Mouse (Mus musculus): Measurements from ENCODE around the gene Psd.

The Psd gene

DNA sequence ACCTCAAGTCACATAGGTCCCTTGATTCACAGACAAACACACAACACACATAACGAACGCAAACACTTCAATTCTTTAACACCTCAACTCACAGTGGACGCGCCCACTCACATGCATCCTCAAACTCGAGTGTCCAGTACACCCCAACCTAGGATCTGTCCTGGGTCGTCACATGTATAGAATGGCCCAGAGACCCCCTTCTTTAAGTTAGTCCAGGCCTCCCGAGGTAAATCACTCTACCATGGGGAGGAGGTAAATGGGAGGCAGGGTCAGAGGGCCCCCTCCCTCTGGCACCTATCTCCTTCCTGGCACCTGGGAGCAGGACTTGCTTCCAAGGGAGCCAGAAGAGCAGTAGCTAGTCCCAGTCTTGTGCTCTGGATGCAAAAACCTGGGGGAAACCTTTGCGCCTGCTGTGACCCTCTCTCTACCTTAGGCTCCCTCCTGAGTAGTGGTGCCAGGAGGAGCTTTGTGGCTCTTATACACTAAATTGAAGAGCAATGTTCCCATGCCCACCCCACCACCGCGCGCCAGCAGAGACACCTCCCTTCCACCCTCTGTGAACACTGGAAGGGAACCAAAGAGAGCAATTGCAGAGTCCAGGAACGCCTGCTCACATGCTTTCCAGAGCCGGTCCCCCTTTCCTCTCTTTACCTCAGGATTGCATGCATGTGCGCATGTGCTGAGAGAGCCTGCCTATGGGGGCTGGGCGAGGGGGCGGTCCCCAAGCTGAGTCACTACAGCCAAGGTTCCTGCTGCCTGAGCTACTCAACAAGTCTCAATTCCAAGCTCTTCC lies 8.2 kb downstream of the Psd start:
- DNase-seq: peak; percentile 95

DNA sequence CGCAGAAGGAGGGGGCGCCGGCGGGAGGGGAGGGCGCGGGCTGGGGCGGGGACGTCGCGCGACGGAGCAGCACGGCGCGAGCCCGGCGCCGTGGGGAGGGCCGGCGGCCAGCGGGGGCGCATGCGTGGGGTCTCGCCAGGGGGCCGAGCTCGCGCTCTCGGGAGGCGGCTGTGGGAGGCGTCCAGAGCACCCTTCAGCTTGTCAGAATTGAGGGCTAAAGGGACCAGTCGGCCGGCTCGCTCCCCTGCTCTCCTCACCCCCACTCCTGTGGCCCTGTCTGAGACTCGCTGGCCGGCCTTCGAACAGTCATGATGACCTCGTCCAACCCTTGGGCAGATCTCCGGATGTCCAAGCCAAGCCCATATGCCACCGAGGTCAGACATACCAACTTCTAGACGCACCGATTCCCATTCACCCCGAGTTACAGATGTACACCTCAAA lies 8.9 kb downstream of the Psd start:
- DNase-seq: peak; percentile 89

DNA sequence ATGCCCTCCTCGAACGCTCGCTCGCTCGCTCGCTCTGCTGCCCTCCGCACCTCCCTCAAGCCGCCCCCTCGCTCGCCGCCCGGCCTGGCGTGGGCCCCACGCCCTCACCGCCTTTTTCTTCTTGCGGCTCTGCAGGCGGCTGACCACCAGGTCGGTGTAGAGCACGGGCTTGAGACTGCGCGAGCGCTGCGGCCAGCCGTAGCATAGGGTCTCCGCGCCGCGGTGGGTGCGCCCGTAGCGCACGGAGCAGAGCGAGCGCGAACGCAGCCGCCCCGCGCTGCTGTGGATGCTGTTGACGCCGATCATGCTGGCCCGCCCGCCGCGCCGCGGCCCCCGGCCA lies 9.4 kb downstream of the Psd start:
- DNase-seq: peak; percentile 85

GRCm38 (mm10) chr19:46316846-46317545 lies 10.0 kb downstream of the Psd start:
- peak; percentile 86 for DNase-seq

DNA sequence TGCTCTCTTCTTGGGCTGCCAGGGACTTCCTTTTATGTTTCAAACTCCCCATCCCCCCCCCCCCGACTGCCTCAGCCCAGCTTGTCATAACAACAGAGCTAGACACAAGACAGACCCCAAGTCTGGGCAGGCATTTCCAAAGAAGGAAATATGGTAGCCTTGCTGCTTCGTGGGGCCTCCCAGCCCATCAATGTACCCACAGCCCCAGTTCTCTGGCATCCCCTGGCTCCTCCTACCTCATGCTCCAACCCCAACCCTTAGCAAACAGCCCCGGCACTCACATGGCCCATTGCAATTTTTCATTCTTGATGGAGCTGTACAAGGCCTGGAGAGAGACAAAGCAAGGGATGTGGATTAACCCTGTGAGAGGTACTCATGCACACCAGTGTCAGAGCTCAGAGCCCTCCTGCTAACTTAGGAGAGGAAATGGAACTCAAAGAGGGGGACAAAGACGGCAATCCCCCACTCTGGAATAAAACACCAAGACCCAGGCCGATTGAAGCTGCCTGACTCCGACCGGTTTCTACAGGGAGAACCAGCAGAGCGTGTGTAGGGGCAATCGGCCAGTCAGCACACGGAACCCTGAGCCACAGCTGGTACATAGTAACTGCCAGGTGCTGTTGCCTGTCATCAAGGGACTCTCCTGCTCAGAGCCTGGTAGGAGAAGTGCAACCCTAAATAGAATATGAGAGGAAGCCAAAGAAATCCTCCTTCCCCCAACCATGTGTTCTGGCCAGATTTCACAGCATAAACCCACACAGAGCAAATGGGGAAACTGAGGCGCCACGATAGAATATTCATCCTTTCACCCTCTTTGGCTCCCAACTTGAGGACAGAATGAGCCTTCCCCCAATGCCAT lies 11.0 kb downstream of the Psd start:
- peak; percentile 79 for DNase-seq

DNA sequence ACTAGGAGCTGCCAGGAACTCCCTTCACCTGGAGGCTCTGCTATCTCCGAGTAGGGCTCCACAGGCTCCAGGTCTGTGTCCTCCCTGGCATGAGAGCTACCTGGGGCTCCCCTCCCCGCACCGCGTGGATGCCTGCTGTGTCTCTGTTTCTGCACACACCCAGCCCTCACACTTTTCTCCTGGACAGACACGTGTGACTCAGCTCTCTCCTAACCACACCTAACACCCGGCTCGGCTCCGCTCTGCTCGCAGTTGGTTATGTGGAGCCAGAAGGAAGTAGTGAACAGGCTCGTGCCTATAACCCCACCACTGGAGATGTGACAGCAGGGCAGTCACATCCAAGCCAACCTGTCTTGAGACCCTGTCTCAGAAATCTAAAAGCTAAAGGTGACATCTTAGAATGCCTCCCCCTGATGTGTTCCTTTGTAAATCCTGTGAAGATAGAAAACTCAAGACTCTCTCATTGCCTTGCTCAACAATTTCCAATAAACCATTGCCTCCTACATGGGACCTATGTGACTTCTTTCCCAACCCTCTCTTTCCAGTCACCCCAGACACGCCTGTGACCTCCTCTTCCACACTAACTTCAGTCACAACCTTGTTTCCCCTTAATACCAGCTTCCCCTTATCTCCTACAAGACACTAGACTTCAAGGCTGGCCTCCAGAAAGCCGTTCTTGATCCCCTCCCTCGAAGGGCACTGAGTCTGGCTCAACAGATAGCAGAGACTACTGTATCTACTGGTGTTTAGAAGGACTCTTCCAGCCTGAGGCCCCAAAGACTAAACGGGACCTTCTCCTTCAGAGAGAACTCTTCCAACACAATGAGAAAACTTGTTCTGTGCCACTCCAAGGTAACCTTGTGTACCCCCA lies 11.8 kb downstream of the Psd start:
- DNase-seq: peak; percentile 82

- DNase-seq: peak; percentile 93
These were observed 12.8 kb downstream of the Psd start for GRCm38 (mm10) chr19:46314151-46314601.

DNA sequence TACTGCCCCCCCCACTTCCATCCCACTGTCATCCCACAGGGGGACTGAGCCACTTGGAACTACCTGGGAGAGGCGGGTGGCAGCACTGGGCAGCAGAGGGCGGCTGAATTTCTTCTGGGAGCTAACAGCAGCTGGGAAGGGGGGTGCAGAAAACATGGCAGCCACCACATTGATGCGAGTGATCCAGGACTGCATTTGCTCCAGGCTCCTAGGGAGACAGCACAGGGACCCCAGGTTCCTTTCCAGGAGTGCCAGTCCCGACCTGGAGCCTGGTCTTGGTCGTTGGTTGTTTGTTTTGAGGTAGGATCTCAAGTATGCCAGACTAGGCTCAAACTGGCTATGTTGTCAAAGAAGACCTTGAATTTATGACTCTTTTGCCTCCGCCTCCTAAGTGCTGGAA lies 13.4 kb downstream of the Psd start:
- DNase-seq: peak; percentile 81

DNA sequence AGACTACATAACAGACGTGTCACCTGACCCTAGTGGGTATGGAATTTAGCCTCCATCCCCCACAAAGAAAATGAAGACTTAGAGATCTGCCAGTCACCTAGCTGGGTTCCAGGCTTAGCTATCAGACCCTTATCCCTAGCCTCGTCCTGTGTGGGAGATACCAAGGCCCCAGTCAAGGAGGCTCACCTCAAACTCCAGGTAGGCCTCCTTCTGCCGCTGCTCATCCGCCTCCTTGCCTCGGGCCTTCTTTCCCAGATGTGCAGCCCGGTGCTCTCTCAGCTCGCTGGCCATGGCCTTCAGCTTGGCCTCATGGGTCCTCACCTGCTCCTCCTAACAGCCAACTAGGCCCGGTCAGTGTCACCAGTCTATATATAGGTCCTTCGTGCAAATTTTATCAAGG lies 13.8 kb downstream of the Psd start:
- DNase-seq: peak; percentile 84

DNA sequence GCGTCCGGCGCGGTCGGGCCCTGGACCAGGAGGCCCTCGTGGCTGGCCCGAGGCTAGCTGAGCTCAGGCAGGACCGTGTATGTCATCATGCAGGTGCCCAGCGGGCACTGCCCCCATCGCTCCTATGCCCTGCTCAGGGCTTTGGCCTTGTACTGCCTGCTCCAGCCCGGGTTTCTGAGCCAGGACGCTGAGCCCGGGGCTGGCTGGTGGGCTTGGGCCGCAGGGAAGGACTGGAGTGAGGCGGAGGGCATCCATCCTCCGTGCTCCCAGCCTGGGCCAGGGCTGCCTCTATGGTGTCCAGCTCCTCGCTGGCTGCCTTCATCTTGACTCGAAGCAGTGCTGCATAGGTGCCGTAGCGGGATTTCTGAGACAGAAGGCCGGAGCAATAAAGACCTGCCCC lies 14.4 kb downstream of the Psd start:
- DNase-seq: peak; percentile 91

GRCm38 (mm10) chr19:46311341-46311740 lies 15.6 kb downstream of the Psd start:
- DNase-seq: peak; percentile 86

GRCm38 (mm10) chr19:46310312-46310865 lies 16.6 kb downstream of the Psd start:
- peak; percentile 90 for DNase-seq

DNA sequence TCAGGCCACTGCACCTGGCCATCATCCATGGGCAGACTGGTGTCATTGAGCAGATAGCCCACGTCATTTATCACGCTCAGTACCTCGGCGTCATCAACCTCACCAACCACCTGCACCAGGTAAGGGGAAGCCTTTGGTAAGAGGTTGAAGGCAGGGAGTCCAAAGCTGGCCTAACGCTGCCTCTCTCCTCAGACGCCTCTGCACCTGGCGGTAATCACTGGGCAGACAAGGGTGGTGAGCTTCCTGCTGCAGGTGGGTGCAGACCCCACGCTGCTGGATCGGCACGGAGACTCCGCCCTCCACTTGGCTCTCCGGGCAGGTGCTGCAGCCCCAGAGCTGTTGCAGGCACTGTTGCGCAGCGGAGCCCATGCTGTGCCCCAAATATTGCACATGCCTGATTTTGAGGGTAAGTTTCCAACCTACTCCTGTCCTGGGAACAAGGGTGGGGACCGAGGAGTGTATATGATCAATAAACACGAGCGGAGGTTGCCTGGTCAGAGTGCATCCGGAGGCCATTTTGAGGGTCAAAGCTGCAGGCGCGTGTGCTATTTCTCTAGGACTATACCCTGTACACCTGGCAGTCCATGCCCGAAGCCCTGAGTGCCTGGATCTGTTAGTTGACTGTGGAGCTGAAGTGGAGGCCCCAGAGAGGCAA lies 17.2 kb downstream of the Psd start:
- peak; percentile 91 for DNase-seq

GRCm38 (mm10) chr19:46308706-46309435 lies 18.1 kb downstream of the Psd start:
- DNase-seq: peak; percentile 95

GRCm38 (mm10) chr19:46308303-46308702 lies 18.7 kb downstream of the Psd start:
- peak; percentile 93 for DNase-seq

GRCm38 (mm10) chr19:46307781-46308180 lies 19.2 kb downstream of the Psd start:
- DNase-seq: peak; percentile 89

- peak; percentile 91 for DNase-seq
These were observed 20.1 kb downstream of the Psd start for GRCm38 (mm10) chr19:46306751-46307289.

GRCm38 (mm10) chr19:46306268-46306610 lies 20.7 kb downstream of the Psd start:
- peak; percentile 92 for DNase-seq

DNA sequence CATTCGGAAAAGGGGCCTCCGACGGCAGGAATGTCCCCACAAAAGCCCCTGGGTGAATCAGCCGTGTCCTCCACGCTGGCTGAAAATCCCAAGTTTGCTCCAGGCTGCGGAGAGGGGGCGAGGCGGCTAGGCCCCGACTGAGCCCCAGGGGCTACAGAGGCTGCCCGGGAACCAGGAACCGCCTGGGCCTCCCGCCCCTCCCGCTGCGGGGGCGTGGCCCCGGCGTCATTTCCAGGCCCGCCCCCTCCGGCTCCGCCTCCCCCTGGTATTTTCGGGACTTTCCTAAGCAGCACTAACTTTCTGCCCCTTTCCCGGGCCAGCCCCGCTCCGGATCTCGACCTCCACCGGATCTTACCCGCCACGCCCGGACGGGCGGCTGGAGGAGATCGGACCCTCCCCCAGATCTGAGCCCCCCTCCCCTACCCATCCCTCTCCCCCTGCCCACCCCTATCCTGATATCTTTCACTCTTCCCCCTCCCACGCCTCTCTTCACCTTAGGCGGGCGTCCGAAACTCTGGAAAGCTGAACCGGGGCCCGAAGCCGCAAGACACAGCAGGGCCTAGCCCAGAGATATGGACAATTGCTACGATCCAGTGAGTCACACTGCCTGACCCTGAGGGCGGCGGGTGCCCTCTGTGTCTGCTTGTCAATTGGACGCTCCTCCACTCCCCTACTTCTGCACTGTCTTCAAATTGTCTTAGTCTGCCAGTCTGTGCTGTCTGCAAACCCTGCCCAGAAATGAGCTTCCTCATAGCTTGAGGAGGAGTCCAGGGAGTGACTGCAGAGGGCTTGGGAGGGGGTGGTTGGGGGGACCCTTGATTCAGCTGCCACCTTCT lies 21.3 kb downstream of the Psd start:
- DNase-seq: peak; percentile 99

All from heart, adult 11 months (tissue).